ENCODE assay signal across 18 mouse cellular contexts in genomic region chr5:116662466-116662865, GRCm38 (mm10).
DNase-seq lines count a peak whose midpoint lies in the region; ATAC-seq and TF ChIP-seq lines count a peak whose summit lies in the region.
"Had no signal": no experiment of that assay in that cellular context is flagged by ENCODE, and none has a peak within 500 bp of the region (broad histone marks: within the 10 kb centered on the region; RNA-seq: fewer than 3 reads in every experiment).

No protein-coding gene starts in this region.

- H3K27me3 ChIP-seq in forebrain, embryonic 13.5 days: no peaks in the 10 kb centered on the region
- no peaks in the 10 kb centered on the region for H3K27me3 ChIP-seq in forebrain, embryonic 10.5 days (ENCODE audit: poor library complexity, severe bottlenecking)
- no peaks in the 10 kb centered on the region for H3K27me3 ChIP-seq in hindbrain, postnatal 0 days (ENCODE audit: insufficient read depth, low read length)
- no peaks in the 10 kb centered on the region for H3K27me3 ChIP-seq in intestine, postnatal 0 days (replicated peaks; ENCODE audit: control insufficient read depth, insufficient read depth, low read length)
- H3K27me3 ChIP-seq: heart, embryonic 13.5 days; liver, embryonic 15.5 days; megakaryocyte, embryonic 14.5 days had no signal

- H3K4me2 ChIP-seq in forebrain, embryonic 13.5 days: no peak overlapping the region
- no peak overlapping the region for H3K4me2 ChIP-seq in hindbrain, postnatal 0 days (ENCODE audit: low read depth, low read length)
- no peak overlapping the region for H3K4me2 ChIP-seq in intestine, postnatal 0 days (replicated peaks; ENCODE audit: low read depth)
- H3K4me2 ChIP-seq: heart, embryonic 13.5 days; liver, embryonic 15.5 days had no signal

- no peak overlapping the region for H3K4me3 ChIP-seq in forebrain, embryonic 13.5 days
- no peak overlapping the region for H3K4me3 ChIP-seq in forebrain, embryonic 10.5 days
- no peak overlapping the region for H3K4me3 ChIP-seq in hindbrain, postnatal 0 days (ENCODE audit: low read length)
- no peak overlapping the region for H3K4me3 ChIP-seq in intestine, postnatal 0 days (ENCODE audit: low read depth, low read length)
- H3K4me3 ChIP-seq: heart, embryonic 13.5 days; liver, embryonic 15.5 days; megakaryocyte, embryonic 14.5 days; myocyte had no signal

- H3K4me1 ChIP-seq in forebrain, embryonic 13.5 days: peaks cover 13% of the 10 kb centered on the region
- H3K4me1 ChIP-seq in forebrain, embryonic 10.5 days: peaks cover 7% of the 10 kb centered on the region; the same call in 1 of the 2 replicates
- peaks cover 7% of the 10 kb centered on the region; the same call in 1 of the 2 replicates for H3K4me1 ChIP-seq in hindbrain, postnatal 0 days (ENCODE audit: insufficient read depth, low read length)
- no peaks in the 10 kb centered on the region for H3K4me1 ChIP-seq in intestine, postnatal 0 days (replicated peaks; ENCODE audit: control insufficient read depth, insufficient read depth, low read length)
- H3K4me1 ChIP-seq: heart, embryonic 13.5 days; liver, embryonic 15.5 days; megakaryocyte, embryonic 14.5 days had no signal

- no peaks in the 10 kb centered on the region; the same call in 1 of the 2 replicates for H3K9me3 ChIP-seq in forebrain, embryonic 13.5 days (replicated peaks)
- H3K9me3 ChIP-seq in forebrain, embryonic 10.5 days: no peaks in the 10 kb centered on the region
- no peaks in the 10 kb centered on the region for H3K9me3 ChIP-seq in hindbrain, postnatal 0 days (ENCODE audit: low read length)
- no peaks in the 10 kb centered on the region for H3K9me3 ChIP-seq in intestine, postnatal 0 days (ENCODE audit: control insufficient read depth)
- H3K9me3 ChIP-seq: heart, embryonic 13.5 days had no signal

- no peak for ATAC-seq in forebrain, embryonic 13.5 days
- no peak for ATAC-seq in hindbrain, postnatal 0 days
- no peak for ATAC-seq in intestine, postnatal 0 days

- no peaks in the 10 kb centered on the region for H3K36me3 ChIP-seq in forebrain, embryonic 13.5 days (ENCODE audit: poor library complexity, severe bottlenecking)
- no peaks in the 10 kb centered on the region for H3K36me3 ChIP-seq in forebrain, embryonic 10.5 days (replicated peaks)
- H3K36me3 ChIP-seq in hindbrain, postnatal 0 days (ENCODE audit: insufficient read depth, low read length): no peaks in the 10 kb centered on the region
- no peaks in the 10 kb centered on the region for H3K36me3 ChIP-seq in intestine, postnatal 0 days (ENCODE audit: control insufficient read depth, insufficient read depth)
- H3K36me3 ChIP-seq: heart, embryonic 13.5 days; liver, embryonic 15.5 days had no signal

- H3K9ac ChIP-seq in forebrain, embryonic 13.5 days: no peak overlapping the region
- H3K9ac ChIP-seq in hindbrain, postnatal 0 days (replicated peaks; ENCODE audit: low read length): no peak overlapping the region
- H3K9ac ChIP-seq in intestine, postnatal 0 days (ENCODE audit: low read depth, low read length): no peak overlapping the region
- H3K9ac ChIP-seq: heart, embryonic 13.5 days; liver, embryonic 15.5 days had no signal

- TF ChIP-seq CTCF in hindbrain, postnatal 0 days (IDR thresholded peaks at IDR 0.05; ENCODE audit: low read depth): no peak
- TF ChIP-seq CTCF in intestine, postnatal 0 days (IDR thresholded peaks at IDR 0.05; ENCODE audit: low read depth): no peak

- no peak for DNase-seq in forebrain, embryonic 10.5 days (ENCODE audit: extremely low spot score, low spot score)
- DNase-seq in right cerebral cortex, postnatal 25 days: peak; percentile 8
- no peak for DNase-seq in right cerebral cortex, postnatal 14 days
- peak; percentile 34 for DNase-seq in hindbrain, postnatal 0 days (ENCODE audit: low spot score)
- no peak for DNase-seq in gastrocnemius, postnatal 4 days (ENCODE audit: low spot score in 2 of 2)
- no peak for DNase-seq in ovary, adult 18-20 months (ENCODE audit: low spot score)
- DNase-seq: cerebellum, postnatal 25 days; gastrocnemius, postnatal 25 days; heart, postnatal 36 days; kidney, adult 11 months; kidney, postnatal 10 days; thymus, postnatal 14 days had no signal

- WGBS in forebrain, embryonic 13.5 days: 63% methylated on average over 5 of the region's 5 CpGs
- WGBS in forebrain, embryonic 10.5 days: 82% methylated on average over 5 of the region's 5 CpGs
- whole genome bisulfite sequencing in hindbrain, postnatal 0 days: 27% methylated on average over 5 of the region's 5 CpGs
- 51% methylated on average over 5 of the region's 5 CpGs for WGBS in intestine, postnatal 0 days

- peak overlapping the region; percentile 16; the same call in 1 of the 2 replicates for H3K27ac ChIP-seq in forebrain, embryonic 13.5 days
- no peak overlapping the region for H3K27ac ChIP-seq in forebrain, embryonic 10.5 days
- no peak overlapping the region; the same call in 1 of the 2 replicates for H3K27ac ChIP-seq in hindbrain, postnatal 0 days
- no peak overlapping the region for H3K27ac ChIP-seq in intestine, postnatal 0 days (ENCODE audit: low read depth, low read length)
- H3K27ac ChIP-seq: heart, embryonic 13.5 days; liver, embryonic 15.5 days had no signal

Comparison
In these comparisons a context has a peak if more than half of its experiments do, and no peak if none do; other contexts are left out.
1. DNase-seq: peak in right cerebral cortex, postnatal 25 days (single experiment) and hindbrain, postnatal 0 days (single experiment); none in forebrain, embryonic 10.5 days (single experiment), right cerebral cortex, postnatal 14 days (single experiment), gastrocnemius, postnatal 4 days (0 of 2) and ovary, adult 18-20 months (single experiment).